Mouse (Mus musculus) CD4-positive helper T cell, adult 2 months (primary cell): ENCODE measurements around the gene Rpl22.

ENCODE experiments used
- DNase-seq: peaks from one replicate; pipeline ENCODE4 v3.0.0-alpha.2; 2012; ENCODE audit warnings: low read depth, missing footprints, low spot score

Gene Rpl22

GRCm38 (mm10) chr4:152325574-152326411 lies at the start of gene Rpl22:
Rpl22 (plus strand) TSS chr4:152325742.
- peak; percentile 98 for DNase-seq

GRCm38 (mm10) chr4:152276389-152277347 lies 48.9 kb upstream of the Rpl22 start:
- no peak for DNase-seq

- no peak for DNase-seq
These were observed 47.6 kb upstream of the Rpl22 start for GRCm38 (mm10) chr4:152277916-152278315.

- DNase-seq, result no peak
These were observed 46.6 kb upstream of the Rpl22 start for GRCm38 (mm10) chr4:152278986-152279385.

GRCm38 (mm10) chr4:152281601-152282000 lies 43.9 kb upstream of the Rpl22 start:
- no peak for DNase-seq

- no peak for DNase-seq
These were observed 42.8 kb upstream of the Rpl22 start for GRCm38 (mm10) chr4:152282721-152283120.

- DNase-seq, result peak; percentile 89
These were observed 42.2 kb upstream of the Rpl22 start for GRCm38 (mm10) chr4:152283186-152283950.

GRCm38 (mm10) chr4:152285505-152285904 lies 40.0 kb upstream of the Rpl22 start:
- peak; percentile 54 for DNase-seq

- DNase-seq, result no peak
These were observed 39.4 kb upstream of the Rpl22 start for GRCm38 (mm10) chr4:152286183-152286582.

GRCm38 (mm10) chr4:152286887-152287286 lies 38.7 kb upstream of the Rpl22 start:
- DNase-seq, result peak; percentile 55

GRCm38 (mm10) chr4:152287317-152288120 lies 38.0 kb upstream of the Rpl22 start:
- DNase-seq, result no peak

- DNase-seq, result no peak
These were observed 37.1 kb upstream of the Rpl22 start for GRCm38 (mm10) chr4:152288398-152288945.

- no peak for DNase-seq
These were observed 35.2 kb upstream of the Rpl22 start for GRCm38 (mm10) chr4:152290385-152290784.

- DNase-seq, result no peak
These were observed 34.6 kb upstream of the Rpl22 start for GRCm38 (mm10) chr4:152290991-152291390.

GRCm38 (mm10) chr4:152291562-152291961 lies 34.0 kb upstream of the Rpl22 start, which contains the start of gene Hes3:
Hes3 (minus strand) TSS chr4:152291662.
- DNase-seq, result no peak

GRCm38 (mm10) chr4:152292102-152292765 lies 33.3 kb upstream of the Rpl22 start:
- DNase-seq, result no peak

GRCm38 (mm10) chr4:152294188-152294929 lies 31.2 kb upstream of the Rpl22 start:
- no peak for DNase-seq

- peak; percentile 39 for DNase-seq
These were observed 29.6 kb upstream of the Rpl22 start for GRCm38 (mm10) chr4:152295916-152296315.

- DNase-seq, result no peak
These were observed 29.2 kb upstream of the Rpl22 start for GRCm38 (mm10) chr4:152296371-152296770.
